22 mouse cellular contexts compared by ENCODE assay signal in genomic region chr15:99221315-99221952, GRCm38 (mm10). TPM values are rescaled to one million over a fixed set of nuclear protein-coding genes. Genes with fewer than 3 reads are reported as not detected.
DNase-seq lines count a peak whose midpoint lies in the region; ATAC-seq and TF ChIP-seq lines count a peak whose summit lies in the region.
"Had no signal": no experiment of that assay in that cellular context is flagged by ENCODE, and none has a peak within 500 bp of the region (broad histone marks: within the 10 kb centered on the region; RNA-seq: fewer than 3 reads in every experiment).

No protein-coding gene starts in this region.

- no peak for TF ChIP-seq POLR2A in cortical plate, adult 2 months (IDR thresholded peaks at IDR 0.05; ENCODE audit: extremely low read depth, insufficient read depth, low read length)
- no peak for TF ChIP-seq POLR2A in limb, embryonic 14.5 days (IDR thresholded peaks at IDR 0.05; ENCODE audit: borderline replicate concordance, extremely low read depth, insufficient read depth, insufficient read length)

- no peak for ATAC-seq in neural tube, embryonic 15.5 days (ENCODE audit: low FRiP score)
- ATAC-seq in embryonic facial prominence, embryonic 12.5 days (ENCODE audit: insufficient number of reproducible peaks, insufficient read depth, low FRiP score, low TSS enrichment): peak; percentile 61; the same call in 1 of the 2 replicates
- peak; percentile 56; the same call in 1 of the 2 replicates for ATAC-seq in limb, embryonic 14.5 days (ENCODE audit: low FRiP score, low read depth)
- ATAC-seq in forebrain, embryonic 16.5 days: no peak
- ATAC-seq in intestine, postnatal 0 days: no peak
- ATAC-seq: midbrain, embryonic 15.5 days had no signal

- no peak for TF ChIP-seq CTCF in cortical plate, adult 2 months (IDR thresholded peaks at IDR 0.05; ENCODE audit: extremely low read depth, insufficient read depth, low read length)
- no peak for TF ChIP-seq CTCF in intestine, postnatal 0 days (IDR thresholded peaks at IDR 0.05; ENCODE audit: low read depth)

- H3K4me3 ChIP-seq in neural tube, embryonic 15.5 days (replicated peaks): no peak overlapping the region
- no peak overlapping the region for H3K4me3 ChIP-seq in cortical plate, adult 2 months (ENCODE audit: insufficient read depth, low read length)
- H3K4me3 ChIP-seq in embryonic facial prominence, embryonic 12.5 days: 0 out of 2 replicates have a peak overlapping the region, but pooled peaks have one; percentile 1
- no peak overlapping the region for H3K4me3 ChIP-seq in limb, embryonic 14.5 days (replicated peaks; ENCODE audit: low read length)
- H3K4me3 ChIP-seq in forebrain, embryonic 16.5 days (replicated peaks; ENCODE audit: low read length): no peak overlapping the region
- H3K4me3 ChIP-seq in intestine, postnatal 0 days (ENCODE audit: low read depth, low read length): no peak overlapping the region
- H3K4me3 ChIP-seq: heart, embryonic 15.5 days; midbrain, embryonic 15.5 days; neural tube, embryonic 12.5 days; stomach, embryonic 15.5 days had no signal

- no peak overlapping the region for H3K27ac ChIP-seq in neural tube, embryonic 15.5 days (replicated peaks)
- H3K27ac ChIP-seq in cortical plate, adult 2 months (ENCODE audit: insufficient read depth, low read length): 0 out of 2 replicates have a peak overlapping the region, but pooled peaks have one; percentile 44
- no peak overlapping the region for H3K27ac ChIP-seq in embryonic facial prominence, embryonic 12.5 days
- H3K27ac ChIP-seq in limb, embryonic 14.5 days (replicated peaks; ENCODE audit: low read depth, low read length): no peak overlapping the region
- H3K27ac ChIP-seq in forebrain, embryonic 16.5 days (ENCODE audit: low read length): no peak overlapping the region
- no peak overlapping the region for H3K27ac ChIP-seq in intestine, postnatal 0 days (ENCODE audit: low read depth, low read length)
- H3K27ac ChIP-seq: heart, embryonic 15.5 days; hindbrain, embryonic 14.5 days; macrophage; midbrain, embryonic 15.5 days; neural tube, embryonic 12.5 days; stomach, embryonic 15.5 days had no signal

- H3K4me2 ChIP-seq in neural tube, embryonic 15.5 days: no peak overlapping the region
- H3K4me2 ChIP-seq in embryonic facial prominence, embryonic 12.5 days (replicated peaks): no peak overlapping the region
- H3K4me2 ChIP-seq in limb, embryonic 14.5 days (replicated peaks; ENCODE audit: low read depth, low read length, severe bottlenecking): no peak overlapping the region
- H3K4me2 ChIP-seq in forebrain, embryonic 16.5 days (ENCODE audit: low read length): no peak overlapping the region
- no peak overlapping the region for H3K4me2 ChIP-seq in intestine, postnatal 0 days (replicated peaks; ENCODE audit: low read depth)
- H3K4me2 ChIP-seq: heart, embryonic 15.5 days; hindbrain, embryonic 14.5 days; midbrain, embryonic 15.5 days; neural tube, embryonic 12.5 days; stomach, embryonic 15.5 days had no signal

- H3K4me1 ChIP-seq in neural tube, embryonic 15.5 days: peaks cover 34% of the 10 kb centered on the region
- peaks cover 2% of the 10 kb centered on the region for H3K4me1 ChIP-seq in cortical plate, adult 2 months (ENCODE audit: control insufficient read depth, insufficient read depth, low read length)
- H3K4me1 ChIP-seq in embryonic facial prominence, embryonic 12.5 days: peaks cover 51% of the 10 kb centered on the region
- H3K4me1 ChIP-seq in limb, embryonic 14.5 days (ENCODE audit: control insufficient read depth, insufficient read depth, low read length): peaks cover 33% of the 10 kb centered on the region
- H3K4me1 ChIP-seq in forebrain, embryonic 16.5 days (replicated peaks; ENCODE audit: control insufficient read depth, insufficient read depth, low read length): peaks cover 30% of the 10 kb centered on the region
- peaks cover 4% of the 10 kb centered on the region; the same call in 1 of the 2 replicates for H3K4me1 ChIP-seq in intestine, postnatal 0 days (replicated peaks; ENCODE audit: control insufficient read depth, insufficient read depth, low read length)

- H3K9ac ChIP-seq in neural tube, embryonic 15.5 days (replicated peaks): no peak overlapping the region
- H3K9ac ChIP-seq in embryonic facial prominence, embryonic 12.5 days: no peak overlapping the region
- H3K9ac ChIP-seq in limb, embryonic 14.5 days (ENCODE audit: low read depth, low read length, severe bottlenecking): no peak overlapping the region
- H3K9ac ChIP-seq in forebrain, embryonic 16.5 days (replicated peaks; ENCODE audit: low read depth, low read length): no peak overlapping the region
- no peak overlapping the region for H3K9ac ChIP-seq in intestine, postnatal 0 days (ENCODE audit: low read depth, low read length)
- H3K9ac ChIP-seq: heart, embryonic 15.5 days; hindbrain, embryonic 14.5 days; midbrain, embryonic 15.5 days; neural tube, embryonic 12.5 days; stomach, embryonic 15.5 days had no signal

- H3K27me3 ChIP-seq in neural tube, embryonic 15.5 days (replicated peaks): peaks cover 76% of the 10 kb centered on the region
- peaks cover 66% of the 10 kb centered on the region for H3K27me3 ChIP-seq in embryonic facial prominence, embryonic 12.5 days
- H3K27me3 ChIP-seq in limb, embryonic 14.5 days (ENCODE audit: control insufficient read depth, insufficient read depth, low read length): peaks cover 50% of the 10 kb centered on the region
- H3K27me3 ChIP-seq in forebrain, embryonic 16.5 days (replicated peaks; ENCODE audit: control insufficient read depth, insufficient read depth, low read length): peaks cover 42% of the 10 kb centered on the region
- H3K27me3 ChIP-seq in intestine, postnatal 0 days (replicated peaks; ENCODE audit: control insufficient read depth, insufficient read depth, low read length): peaks cover 67% of the 10 kb centered on the region

- H3K9me3 ChIP-seq in neural tube, embryonic 15.5 days (replicated peaks): no peaks in the 10 kb centered on the region
- H3K9me3 ChIP-seq in embryonic facial prominence, embryonic 12.5 days: no peaks in the 10 kb centered on the region
- no peaks in the 10 kb centered on the region for H3K9me3 ChIP-seq in limb, embryonic 14.5 days (ENCODE audit: control insufficient read depth, low read length)
- H3K9me3 ChIP-seq in forebrain, embryonic 16.5 days (ENCODE audit: control insufficient read depth, low read length): no peaks in the 10 kb centered on the region
- H3K9me3 ChIP-seq in intestine, postnatal 0 days (ENCODE audit: control insufficient read depth): no peaks in the 10 kb centered on the region
- H3K9me3 ChIP-seq: heart, embryonic 15.5 days; midbrain, embryonic 15.5 days; neural tube, embryonic 12.5 days; stomach, embryonic 15.5 days had no signal

- peak; percentile 41 for DNase-seq in neural tube, embryonic 10.5 days (ENCODE audit: extremely low spot score, low spot score)
- DNase-seq in limb, embryonic 14.5 days (ENCODE audit: low spot score): no peak
- no peak for DNase-seq in heart, postnatal 4 days
- DNase-seq: adrenal gland, postnatal 14 days; kidney, adult 2 months; kidney, postnatal 36 days; lung, adult 2 months; spleen, adult 18-20 months; thymus, postnatal 25 days had no signal

- 15% methylated on average over 8 of the region's 8 CpGs for WGBS in neural tube, embryonic 15.5 days
- 3% methylated on average over 8 of the region's 8 CpGs for WGBS in embryonic facial prominence, embryonic 12.5 days
- WGBS in limb, embryonic 14.5 days: 6% methylated on average over 8 of the region's 8 CpGs
- WGBS in forebrain, embryonic 16.5 days: 7% methylated on average over 8 of the region's 8 CpGs
- 23% methylated on average over 8 of the region's 8 CpGs for WGBS in intestine, postnatal 0 days

- no peaks in the 10 kb centered on the region for H3K36me3 ChIP-seq in neural tube, embryonic 15.5 days
- no peaks in the 10 kb centered on the region for H3K36me3 ChIP-seq in embryonic facial prominence, embryonic 12.5 days
- H3K36me3 ChIP-seq in limb, embryonic 14.5 days (ENCODE audit: control insufficient read depth, insufficient read depth, low read length): no peaks in the 10 kb centered on the region
- H3K36me3 ChIP-seq in forebrain, embryonic 16.5 days (ENCODE audit: control insufficient read depth, insufficient read depth): no peaks in the 10 kb centered on the region
- H3K36me3 ChIP-seq in intestine, postnatal 0 days (ENCODE audit: control insufficient read depth, insufficient read depth): no peaks in the 10 kb centered on the region
- H3K36me3 ChIP-seq: heart, embryonic 15.5 days; midbrain, embryonic 15.5 days; neural tube, embryonic 12.5 days; stomach, embryonic 15.5 days had no signal

RNA-seq across cellular contexts. Expression of gene Kcnh3, which starts 3.2 kb away (rescaled TPM):
- 0.46 and 1.6 TPM in 2 replicates for polyA plus RNA-seq in neural tube, embryonic 15.5 days (2015; fragmentation: Nextera tagmentation; extraction: Ambion mirVana)
- 180 and 182 TPM in 2 replicates for polyA plus RNA-seq in cortical plate, adult 2 months (2012; rRNA removed)
- 0.81 and 1.2 TPM in 2 replicates for polyA plus RNA-seq in embryonic facial prominence, embryonic 12.5 days (2016; fragmentation: Nextera tagmentation; extraction: Ambion mirVana)
- polyA plus RNA-seq in limb, embryonic 14.5 days (2012; rRNA removed): 1.6 and 1.9 TPM in 2 replicates
- 0.55 and 0.58 TPM in 2 replicates for polyA plus RNA-seq in limb, embryonic 14.5 days (2014; fragmentation: Nextera tagmentation; extraction: Ambion mirVana)
- total RNA-seq in heart, postnatal 4 days (2021): under 1 TPM; 0.41 to 0.54 TPM
- 4.5 and 5.6 TPM in 2 replicates for polyA plus RNA-seq in forebrain, embryonic 16.5 days (2015; fragmentation: Nextera tagmentation; extraction: Ambion mirVana)
- polyA plus RNA-seq in intestine, postnatal 0 days (2015; fragmentation: Nextera tagmentation; extraction: Ambion mirVana): 0.20 and 0.48 TPM in 2 replicates
- total RNA-seq: granulocyte monocyte progenitor cell, adult 5-6 weeks had no signal
- polyA plus RNA-seq: liver, adult 2 months; macrophage had no signal

RNA-seq across cellular contexts. Expression of gene Mcrs1, which starts 30.3 kb away (rescaled TPM):
- polyA plus RNA-seq in neural tube, embryonic 15.5 days (2015; fragmentation: Nextera tagmentation; extraction: Ambion mirVana): 185 and 190 TPM in 2 replicates
- polyA plus RNA-seq in cortical plate, adult 2 months (2012; rRNA removed): 109 and 112 TPM in 2 replicates
- polyA plus RNA-seq in embryonic facial prominence, embryonic 12.5 days (2016; fragmentation: Nextera tagmentation; extraction: Ambion mirVana): 159 and 160 TPM in 2 replicates
- polyA plus RNA-seq in limb, embryonic 14.5 days (2012; rRNA removed): 88.5 and 113 TPM in 2 replicates
- polyA plus RNA-seq in limb, embryonic 14.5 days (2014; fragmentation: Nextera tagmentation; extraction: Ambion mirVana): 130 and 139 TPM in 2 replicates
- total RNA-seq in heart, postnatal 4 days (2021): 10 to 100 TPM; 82.4 to 88.4 TPM
- 207 and 220 TPM in 2 replicates for polyA plus RNA-seq in forebrain, embryonic 16.5 days (2015; fragmentation: Nextera tagmentation; extraction: Ambion mirVana)
- 86.8 and 92.0 TPM in 2 replicates for polyA plus RNA-seq in intestine, postnatal 0 days (2015; fragmentation: Nextera tagmentation; extraction: Ambion mirVana)

Comparison
In these comparisons a context has a peak if more than half of its experiments do, and no peak if none do; other contexts are left out.
1. ATAC-seq: peak in embryonic facial prominence, embryonic 12.5 days (single experiment) and limb, embryonic 14.5 days (single experiment); none in neural tube, embryonic 15.5 days (single experiment), forebrain, embryonic 16.5 days (single experiment) and intestine, postnatal 0 days (single experiment).
2. RNA of gene Kcnh3, which starts 3.2 kb away (polyA plus RNA-seq): 180 to 182 TPM in cortical plate, adult 2 months; 4.5 to 5.6 TPM in forebrain, embryonic 16.5 days, 0.55 to 1.9 TPM in limb, embryonic 14.5 days, 0.81 to 1.2 TPM in embryonic facial prominence, embryonic 12.5 days, 0.20 to 0.48 TPM in intestine, postnatal 0 days and 0.46 to 1.6 TPM in neural tube, embryonic 15.5 days; every median in the first group is over 10 times any median in the second.